Mouse (Mus musculus): ENCODE data around the gene Zbed5. TPM values are rescaled to one million over a fixed set of nuclear protein-coding genes. Genes with fewer than 3 reads are reported as not detected.

The Zbed5 gene
- total and polyA plus RNA-seq, 3 experiments, result 4.5 to 6.4 (median 4.9) TPM

GRCm38 (mm10) chr5:129846752-129847557 is 48.6 kb upstream of the Zbed5 start, which contains the start of gene Sumf2 (continued):
- TF ChIP-seq TCF12 (IDR thresholded peaks at IDR 0.05; ENCODE audit: low read depth, low read length), result peak; percentile 73; the same call in 1 of the 2 replicates

GRCm38 (mm10) chr5:129847558-129847820 is 48.0 kb upstream of the Zbed5 start:
- no peak for DNase-seq (ENCODE audit: extremely low read depth)
- in situ Hi-C loops (cut with MboI; ENCODE audit: low pct_ligation_motif_present, low pct_unique_long_range_greater_than_20kb, low sequenced_read_pairs), result no loop called here
- no peak overlapping the region for H3K27ac ChIP-seq (ENCODE audit: insufficient read depth, low read depth)

GRCm38 (mm10) chr5:129855163-129855562 is 40.4 kb upstream of the Zbed5 start:
- H3K4me2 ChIP-seq (ENCODE audit: insufficient read depth, low read depth, poor library complexity, severe bottlenecking), result no peak overlapping the region
- no peaks in the 10 kb centered on the region; the same call in 1 of the 2 replicates for H3K79me2 ChIP-seq (replicated peaks; ENCODE audit: control insufficient read depth, extremely low read depth, insufficient read depth, poor library complexity, severe bottlenecking)
- no peak overlapping the region for H3K9ac ChIP-seq (ENCODE audit: insufficient read depth, low read depth)
- H3K27ac ChIP-seq (ENCODE audit: insufficient read depth, low read depth), result no peak overlapping the region
- no peaks in the 10 kb centered on the region for H3K9me3 ChIP-seq (replicated peaks; ENCODE audit: low read length)
- no peaks in the 10 kb centered on the region for H3K27me3 ChIP-seq (replicated peaks)
- no peak overlapping the region for H3K4me3 ChIP-seq (replicated peaks in 1 of 3; ENCODE audit: low read depth in 2 of 3, low read length in 2 of 3, poor library complexity in 1 of 3)
- dilution Hi-C loops (cut with MboI; ENCODE audit: extremely low pct_ligation_motif_present, extremely low pct_unique_long_range_greater_than_20kb, low sequenced_read_pairs), result no loop called here
- in situ Hi-C loops (cut with MboI; ENCODE audit: low pct_ligation_motif_present, low pct_unique_long_range_greater_than_20kb, low sequenced_read_pairs), result no loop called here
- H3K36me3 ChIP-seq (replicated peaks in 1 of 2; ENCODE audit: control insufficient read depth in 1 of 2, insufficient read depth in 1 of 2, low read length in 1 of 2), result peaks cover 55 to 82% of the 10 kb centered on the region in 2 experiments
- TF ChIP-seq USF2 (conservative IDR thresholded peaks at IDR 0.05; ENCODE audit: low read depth, low read length), result no peak
- TF ChIP-seq HCFC1 (IDR thresholded peaks at IDR 0.05; ENCODE audit: low read depth, low read length), result no peak
- no peak for TF ChIP-seq MEF2A (IDR thresholded peaks at IDR 0.05; ENCODE audit: borderline replicate concordance, low read depth, low read length)
- no peak for TF ChIP-seq MAFK (IDR thresholded peaks at IDR 0.05; ENCODE audit: insufficient replicate concordance, low read length)
- no peak for TF ChIP-seq USF1 (IDR thresholded peaks at IDR 0.05; ENCODE audit: low read depth, low read length)
- no peak for TF ChIP-seq UBTF (IDR thresholded peaks at IDR 0.05; ENCODE audit: low read depth, low read length)
- TF ChIP-seq SIN3A (IDR thresholded peaks at IDR 0.05; ENCODE audit: low read length), result no peak
- TF ChIP-seq POLR2A (IDR thresholded peaks at IDR 0.05; ENCODE audit: low read depth, low read length), result no peak
- TF ChIP-seq CHD1 (IDR thresholded peaks at IDR 0.05; ENCODE audit: low read depth, low read length), result no peak
- no peak for TF ChIP-seq SMC3 (IDR thresholded peaks at IDR 0.05; ENCODE audit: low read depth, low read length)
- TF ChIP-seq RCOR1 (conservative IDR thresholded peaks at IDR 0.05; ENCODE audit: low read depth, low read length), result no peak
- no peak for TF ChIP-seq ZNF384 (IDR thresholded peaks at IDR 0.05; ENCODE audit: low read depth, low read length)
- TF ChIP-seq MAZ (IDR thresholded peaks at IDR 0.05; ENCODE audit: low read depth, low read length), result no peak
- TF ChIP-seq PAX5 (IDR thresholded peaks at IDR 0.05; ENCODE audit: low read length), result no peak
- TF ChIP-seq ZKSCAN1 (IDR thresholded peaks at IDR 0.05; ENCODE audit: borderline replicate concordance, low read depth, low read length), result no peak
- TF ChIP-seq TBP (conservative IDR thresholded peaks at IDR 0.05; ENCODE audit: low read depth, low read length), result no peak
- TF ChIP-seq CTCF (conservative IDR thresholded peaks at IDR 0.05 in 1 of 2, IDR thresholded peaks at IDR 0.05 in 1 of 2; ENCODE audit: low read depth in 2 of 2, low read length in 2 of 2), result no peak; a peak in 1 of 4 replicates
- H3K4me1 ChIP-seq (ENCODE audit: control insufficient read depth in 1 of 2, insufficient read depth in 2 of 2), result no peaks in the 10 kb centered on the region
- DNase-seq (ENCODE audit: extremely low read depth), result no peak

More at GRCm38 (mm10) chr5:129847558-129847820, 48.0 kb upstream of the Zbed5 start:
- Histone ChIP-seq H3K9me3 (replicated peaks; ENCODE audit: low read length) (peaks cover 6% of the 10 kb centered on the region), H3K9ac (ENCODE audit: insufficient read depth, low read depth) (peak overlapping the region; percentile 81), H3K4me1 (ENCODE audit: control insufficient read depth in 1 of 2, insufficient read depth in 2 of 2) (peaks cover 0 to 16% of the 10 kb centered on the region in 2 experiments; a peak in 1 of 4 replicates), H3K27me3 (replicated peaks) (no peaks in the 10 kb centered on the region), H3K36me3 (replicated peaks in 1 of 2; ENCODE audit: control insufficient read depth in 1 of 2, insufficient read depth in 1 of 2, low read length in 1 of 2) (peaks cover 31 to 48% of the 10 kb centered on the region in 2 experiments), H3K4me3 (replicated peaks in 1 of 3; ENCODE audit: low read depth in 2 of 3, low read length in 2 of 3, poor library complexity in 1 of 3) (peak overlapping the region; percentile 59 to 78 (median 60)), H3K4me2 (ENCODE audit: insufficient read depth, low read depth, poor library complexity, severe bottlenecking) (peak overlapping the region; percentile 99), H3K79me2 (replicated peaks; ENCODE audit: control insufficient read depth, extremely low read depth, insufficient read depth, poor library complexity, severe bottlenecking) (peaks cover 19% of the 10 kb centered on the region)
- no peak for TF ChIP-seq MXI1 (IDR thresholded peaks at IDR 0.05; ENCODE audit: low read depth, low read length)
- TF ChIP-seq MEF2A (IDR thresholded peaks at IDR 0.05; ENCODE audit: borderline replicate concordance, low read depth, low read length), result no peak
- TF ChIP-seq HCFC1 (IDR thresholded peaks at IDR 0.05; ENCODE audit: low read depth, low read length), result no peak
- no peak for TF ChIP-seq CTCF (conservative IDR thresholded peaks at IDR 0.05 in 1 of 2, IDR thresholded peaks at IDR 0.05 in 1 of 2; ENCODE audit: low read depth in 2 of 2, low read length in 2 of 2)
- TF ChIP-seq ELF1 (IDR thresholded peaks at IDR 0.05; ENCODE audit: low read depth, low read length), result no peak
- TF ChIP-seq ZMIZ1 (IDR thresholded peaks at IDR 0.05; ENCODE audit: low read depth, low read length), result no peak
- TF ChIP-seq TCF12 (IDR thresholded peaks at IDR 0.05; ENCODE audit: low read depth, low read length), result no peak
- TF ChIP-seq ZKSCAN1 (IDR thresholded peaks at IDR 0.05; ENCODE audit: borderline replicate concordance, low read depth, low read length), result no peak
- TF ChIP-seq NRF1 (IDR thresholded peaks at IDR 0.05; ENCODE audit: low read depth, low read length), result no peak
- TF ChIP-seq SIN3A (IDR thresholded peaks at IDR 0.05; ENCODE audit: low read length), result no peak
- no peak for TF ChIP-seq ETS1 (conservative IDR thresholded peaks at IDR 0.05; ENCODE audit: low read depth, low read length)
- TF ChIP-seq MYC (IDR thresholded peaks at IDR 0.05; ENCODE audit: low read depth, low read length), result no peak
- no peak for TF ChIP-seq NELFE (IDR thresholded peaks at IDR 0.05; ENCODE audit: low read depth, low read length)
- dilution Hi-C loops (cut with MboI; ENCODE audit: extremely low pct_ligation_motif_present, extremely low pct_unique_long_range_greater_than_20kb, low sequenced_read_pairs), result no loop called here

Measured in CH12.LX (cell line).